Mouse (Mus musculus) right cerebral cortex, postnatal 25 days (tissue): Measurements from ENCODE around the gene Vmn2r4.
"Not testable (repeated sequence)": the region's sequence is repeated elsewhere in the genome, so short reads cannot be mapped to it uniquely, and the experiment has no call there.

ENCODE experiments used
- DNase-seq: peaks from one replicate; pipeline ENCODE4 v3.0.0; 2022

The Vmn2r4 gene

GRCm38 (mm10) chr3:64415268-64415667, at the start of gene Vmn2r4:
Gene Vmn2r4, minus strand, starts transcription at chr3:64415368.
- not testable (repeated sequence) for DNase-seq

GRCm38 (mm10) chr3:64434261-64434660, 19.1 kb upstream of the Vmn2r4 start:
- not testable (repeated sequence) for DNase-seq

GRCm38 (mm10) chr3:64428117-64428798, 13.1 kb upstream of the Vmn2r4 start:
- DNase-seq = not testable (repeated sequence)

- not testable (repeated sequence) for DNase-seq
These were observed 7.0 kb upstream of the Vmn2r4 start for GRCm38 (mm10) chr3:64422141-64422540.

- DNase-seq = not testable (repeated sequence)
These were observed 2.3 kb upstream of the Vmn2r4 start for GRCm38 (mm10) chr3:64417477-64417876.

GRCm38 (mm10) chr3:64414253-64414652, 915 bp downstream of the Vmn2r4 start:
- DNase-seq = not testable (repeated sequence)

- no peak for DNase-seq
These were observed 55.7 kb downstream of the Vmn2r4 start for GRCm38 (mm10) chr3:64359286-64360035.
